Mouse (Mus musculus) embryonic facial prominence, embryonic 15.5 days (tissue): ENCODE results near the gene Hoxa3. TPM values are rescaled to one million over a fixed set of nuclear protein-coding genes. Genes with fewer than 3 reads are reported as not detected.

ENCODE experiments used
- ATAC-seq: fragments of 200-750 bp; cut with Nextera tagmentation; 2 replicates; pipeline ENCODE4 v1.8.0; 2017; ENCODE audit warnings: low read depth, moderate TSS enrichment; ENCODE audit not compliant: insufficient number of reproducible peaks, low FRiP score, low TSS enrichment
- H3K27ac ChIP-seq: fragments of 300-500 bp; sonication (generic); replicated peaks from 2 replicates; pipeline ENCODE4 v1.5.1; 2015; ENCODE audit warnings: mild to moderate bottlenecking, inconsistent platforms
- H3K27me3 ChIP-seq: fragments of 300-500 bp; sonication (generic); 2 replicates; pipeline ENCODE4 v1.6.1; 2015; ENCODE audit warnings: inconsistent platforms
- H3K36me3 ChIP-seq: fragments of 300-500 bp; sonication (generic); 2 replicates; pipeline ENCODE4 v1.6.1; 2015; ENCODE audit warnings: mild to moderate bottlenecking, inconsistent platforms
- H3K4me1 ChIP-seq: fragments of 300-500 bp; sonication (generic); 2 replicates; pipeline ENCODE4 v1.6.1; 2015; ENCODE audit warnings: inconsistent platforms
- H3K4me2 ChIP-seq: fragments of 300-500 bp; sonication (generic); replicated peaks from 2 replicates; pipeline ENCODE4 v1.6.1; 2015; ENCODE audit warnings: mild to moderate bottlenecking, inconsistent platforms
- H3K4me3 ChIP-seq: fragments of 300-500 bp; sonication (generic); replicated peaks from 2 replicates; pipeline ENCODE4 v1.5.1; 2015; ENCODE audit warnings: mild to moderate bottlenecking, inconsistent platforms
- H3K9ac ChIP-seq: fragments of 300-500 bp; sonication (generic); 2 replicates; pipeline ENCODE4 v1.6.1; 2015; ENCODE audit warnings: inconsistent platforms
- H3K9me3 ChIP-seq: fragments of 300-500 bp; sonication (generic); replicated peaks from 2 replicates; pipeline ENCODE4 v1.6.1; 2016; ENCODE audit warnings: inconsistent platforms
- WGBS: fragments of 180-500 bp; shearing (Covaris S2); methylation state at CpG from one replicate; pipeline ENCODE4 v1.1.7; 2015; 5-methylcytosine and 5-hydroxymethylcytosine counted together
- polyA plus RNA-seq: library from polyadenylated mRNA; unstranded; fragments of >200 nt; fragmentation: Nextera tagmentation; extraction: Ambion mirVana; gene quantifications from 2 replicates; pipeline ENCODE4 v1.2.1, GENCODE M21; 2015

Gene Hoxa3
- polyA plus RNA-seq, 1 experiment from 2014 or later = 0.13 TPM

GRCm38 (mm10) chr6:52215070-52215469 lies 1.9 kb upstream of the Hoxa3 start:
- Histone ChIP-seq H3K9me3 (no peaks in the 10 kb centered on the region), H3K36me3 (no peaks in the 10 kb centered on the region), H3K27me3 (peaks cover 99% of the 10 kb centered on the region), H3K4me3 (no peak overlapping the region), H3K4me2 (no peak overlapping the region), H3K9ac (no peak overlapping the region), H3K27ac (no peak overlapping the region), H3K4me1 (peaks cover 24% of the 10 kb centered on the region)
- WGBS = 12% methylated on average over 3 of the region's 3 CpGs
- no peak for ATAC-seq

GRCm38 (mm10) chr6:52214271-52214670 lies 1.1 kb upstream of the Hoxa3 start:
- H3K4me3 ChIP-seq = no peak overlapping the region
- ATAC-seq = no peak
- H3K4me1 ChIP-seq = peaks cover 24% of the 10 kb centered on the region
- WGBS = 11% methylated on average over 5 of the region's 5 CpGs
- H3K36me3 ChIP-seq = no peaks in the 10 kb centered on the region
- H3K9ac ChIP-seq = no peak overlapping the region
- peaks cover 99% of the 10 kb centered on the region for H3K27me3 ChIP-seq
- no peak overlapping the region for H3K4me2 ChIP-seq
- no peaks in the 10 kb centered on the region for H3K9me3 ChIP-seq
- H3K27ac ChIP-seq = no peak overlapping the region

GRCm38 (mm10) chr6:52212556-52213118 lies 499 bp downstream of the Hoxa3 start:
- Histone ChIP-seq H3K4me3 (peak overlapping the region; percentile 24), H3K4me2 (no peak overlapping the region), H3K9me3 (no peaks in the 10 kb centered on the region), H3K27me3 (peaks cover 98% of the 10 kb centered on the region), H3K27ac (no peak overlapping the region), H3K4me1 (peaks cover 30% of the 10 kb centered on the region), H3K9ac (no peak overlapping the region), H3K36me3 (no peaks in the 10 kb centered on the region)
- under 1% methylated on average over 22 of the region's 22 CpGs for WGBS
- no peak for ATAC-seq

GRCm38 (mm10) chr6:52211961-52212360 lies 1.2 kb downstream of the Hoxa3 start:
- H3K4me1 ChIP-seq = peaks cover 24% of the 10 kb centered on the region
- H3K27ac ChIP-seq = no peak overlapping the region
- no peak overlapping the region for H3K9ac ChIP-seq
- no peaks in the 10 kb centered on the region for H3K36me3 ChIP-seq
- H3K9me3 ChIP-seq = no peaks in the 10 kb centered on the region
- H3K4me2 ChIP-seq = no peak overlapping the region
- no peak for ATAC-seq
- peaks cover 98% of the 10 kb centered on the region for H3K27me3 ChIP-seq
- H3K4me3 ChIP-seq = 0 out of 2 replicates have a peak overlapping the region, but pooled peaks have one; percentile 10
- 5% methylated on average over 13 of the region's 13 CpGs for WGBS

GRCm38 (mm10) chr6:52211170-52211935 lies 1.8 kb downstream of the Hoxa3 start:
- 2% methylated on average over 37 of the region's 37 CpGs for WGBS
- Histone ChIP-seq H3K4me1 (peaks cover 20% of the 10 kb centered on the region; the same call in 1 of the 2 replicates), H3K9me3 (no peaks in the 10 kb centered on the region), H3K4me3 (0 out of 2 replicates have a peak overlapping the region, but pooled peaks have one; percentile 10), H3K9ac (no peak overlapping the region), H3K36me3 (no peaks in the 10 kb centered on the region), H3K4me2 (no peak overlapping the region), H3K27me3 (peaks cover 98% of the 10 kb centered on the region), H3K27ac (no peak overlapping the region)
- ATAC-seq = peak; percentile 19; the same call in 1 of the 2 replicates

- Histone ChIP-seq H3K4me2 (no peak overlapping the region), H3K36me3 (no peaks in the 10 kb centered on the region), H3K4me1 (peaks cover 21% of the 10 kb centered on the region; the same call in 1 of the 2 replicates), H3K27ac (no peak overlapping the region), H3K9me3 (no peaks in the 10 kb centered on the region), H3K9ac (no peak overlapping the region), H3K4me3 (no peak overlapping the region), H3K27me3 (peaks cover 98% of the 10 kb centered on the region)
- ATAC-seq = no peak
- WGBS = 9% methylated on average over 12 of the region's 12 CpGs
Measured at GRCm38 (mm10) chr6:52209685-52210046, 3.5 kb downstream of the Hoxa3 start.

GRCm38 (mm10) chr6:52208868-52209684 lies 4.1 kb downstream of the Hoxa3 start:
- Histone ChIP-seq H3K4me2 (no peak overlapping the region), H3K27me3 (peaks cover 98% of the 10 kb centered on the region), H3K9me3 (no peaks in the 10 kb centered on the region), H3K9ac (no peak overlapping the region), H3K36me3 (no peaks in the 10 kb centered on the region), H3K4me1 (peaks cover 27% of the 10 kb centered on the region), H3K27ac (no peak overlapping the region), H3K4me3 (no peak overlapping the region)
- ATAC-seq = no peak
- 4% methylated on average over 18 of the region's 18 CpGs for WGBS

GRCm38 (mm10) chr6:52208072-52208867 lies 4.9 kb downstream of the Hoxa3 start, which contains the start of gene Hoxa6:
Gene Hoxa6 (minus strand): TSS chr6:52208722.
- Histone ChIP-seq H3K4me1 (peaks cover 35% of the 10 kb centered on the region), H3K9ac (no peak within 1 kb of the TSS), H3K4me2 (no peak within 1 kb of the TSS), H3K4me3 (no peak within 1 kb of the TSS), H3K36me3 (no peaks in the 10 kb centered on the region), H3K27ac (no peak within 1 kb of the TSS), H3K27me3 (peaks cover 98% of the 10 kb centered on the region), H3K9me3 (no peaks in the 10 kb centered on the region)
- no peak for ATAC-seq
- WGBS = 1% methylated on average over 47 of the region's 47 CpGs

- no peaks in the 10 kb centered on the region for H3K36me3 ChIP-seq
- H3K27me3 ChIP-seq = peaks cover 98% of the 10 kb centered on the region
- no peak overlapping the region for H3K4me2 ChIP-seq
- ATAC-seq = no peak
- H3K4me1 ChIP-seq = peaks cover 30% of the 10 kb centered on the region
- no peak overlapping the region for H3K27ac ChIP-seq
- no peaks in the 10 kb centered on the region for H3K9me3 ChIP-seq
- no peak overlapping the region for H3K4me3 ChIP-seq
- H3K9ac ChIP-seq = no peak overlapping the region
Measured at GRCm38 (mm10) chr6:52207684-52207976, 5.5 kb downstream of the Hoxa3 start.

- no peak overlapping the region for H3K9ac ChIP-seq
- no peak for ATAC-seq
- H3K27ac ChIP-seq = no peak overlapping the region
- H3K27me3 ChIP-seq = peaks cover 98% of the 10 kb centered on the region
- no peak overlapping the region for H3K4me2 ChIP-seq
- WGBS = 3% methylated on average over 4 of the region's 4 CpGs
- no peaks in the 10 kb centered on the region for H3K36me3 ChIP-seq
- no peaks in the 10 kb centered on the region for H3K9me3 ChIP-seq
- H3K4me3 ChIP-seq = no peak overlapping the region
- peaks cover 29% of the 10 kb centered on the region for H3K4me1 ChIP-seq
Measured at GRCm38 (mm10) chr6:52206882-52207683, 6.1 kb downstream of the Hoxa3 start.
